Mouse (Mus musculus): ENCODE data around the gene Qdpr.

DNA sequence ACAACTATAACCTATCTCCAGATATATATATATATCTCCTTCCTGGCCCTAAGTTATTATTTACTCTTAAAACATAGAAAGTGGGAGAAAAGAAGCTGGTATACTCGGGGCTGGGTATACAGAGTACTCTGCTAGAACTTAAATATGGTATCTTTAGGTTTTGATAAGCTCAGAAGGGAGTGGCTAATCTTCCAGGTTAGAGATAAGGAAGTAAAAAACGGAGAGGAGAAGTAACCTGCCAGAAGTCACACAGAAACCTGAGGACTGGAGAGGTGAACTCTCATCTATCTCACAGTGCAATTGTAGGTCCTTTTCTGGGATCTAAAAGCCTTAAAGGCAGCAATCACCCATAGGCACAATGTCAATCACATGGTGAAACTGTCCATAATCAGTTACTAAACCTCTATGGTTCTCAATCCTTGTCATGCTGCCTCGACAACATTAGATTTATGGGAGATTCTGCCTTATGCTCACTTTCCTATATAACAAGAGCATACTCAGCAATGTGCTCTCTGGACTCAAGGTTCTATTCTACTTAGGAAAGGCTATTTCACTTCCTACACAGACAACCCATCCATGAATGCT, 32.1 kb downstream of the Qdpr start:
- TF ChIP-seq POLR2A (IDR thresholded peaks at IDR 0.05; ENCODE audit: control insufficient read depth, low read depth, low read length) (no peak), CTCF (IDR thresholded peaks at IDR 0.05; ENCODE audit: control insufficient read depth, insufficient read depth, insufficient replicate concordance, low read depth, low read length) (no peak)
